Mouse (Mus musculus) MEL (cell line): Measurements from ENCODE around the gene Ror1.

Experiments
- BHLHE40 ChIP-seq: IDR thresholded peaks from 2 replicates; pipeline ENCODE4 v1.6.1; 2012; ENCODE audit warnings: low read depth, mild to moderate bottlenecking, inconsistent platforms, low read length, improper control_type of control experiment, borderline replicate concordance
- CHD1 ChIP-seq: IDR thresholded peaks from 2 replicates; pipeline ENCODE4 v1.6.1; 2012; ENCODE audit warnings: low read depth, mild to moderate bottlenecking, inconsistent platforms, low read length, improper control_type of control experiment
- CHD2 ChIP-seq: IDR thresholded peaks from 2 replicates; pipeline ENCODE4 v1.6.1; 2011; ENCODE audit warnings: low read length, improper control_type of control experiment
- CTCF ChIP-seq, 3 experiments: IDR thresholded peaks in 2 of 3; conservative IDR thresholded peaks in 1 of 3; 2 replicates each; pipeline ENCODE4 v1.5.1; 2011 to 2012; ENCODE audit warnings: low read length in 3 of 3, low read depth in 2 of 3, mild to moderate bottlenecking in 2 of 3, improper control_type of control experiment in 1 of 3, inconsistent platforms in 1 of 3, mixed read lengths in 1 of 3, moderate library complexity in 1 of 3; ENCODE audit not compliant: control insufficient read depth in 1 of 3, insufficient read depth in 1 of 3, poor library complexity in 1 of 3, severe bottlenecking in 1 of 3
- EP300 ChIP-seq, 2 experiments: IDR thresholded peaks; 2 replicates each; pipeline ENCODE4 v1.6.1; 2011; ENCODE audit warnings: improper control_type of control experiment in 2 of 2, low read length in 2 of 2, low read depth in 1 of 2, mild to moderate bottlenecking in 1 of 2
- ETS1 ChIP-seq: IDR thresholded peaks from 2 replicates; pipeline ENCODE4 v1.6.1; 2012; ENCODE audit warnings: low read depth, mild to moderate bottlenecking, inconsistent platforms, low read length, improper control_type of control experiment, moderate library complexity
- JUND ChIP-seq: IDR thresholded peaks from 2 replicates; pipeline ENCODE4 v1.6.1; 2011; ENCODE audit warnings: low read depth, mild to moderate bottlenecking, improper control_type of control experiment, low read length
- MAFK ChIP-seq: IDR thresholded peaks from 2 replicates; pipeline ENCODE4 v1.6.1; 2011; ENCODE audit warnings: low read depth, mild to moderate bottlenecking, low read length, improper control_type of control experiment, borderline replicate concordance
- POLR2A ChIP-seq, 2 experiments: IDR thresholded peaks; 2 replicates each; pipeline ENCODE4 v1.6.1; 2011 to 2012; ENCODE audit warnings: low read length in 2 of 2, mild to moderate bottlenecking in 2 of 2, control low read depth in 1 of 2, improper control_type of control experiment in 1 of 2, low read depth in 1 of 2, moderate library complexity in 1 of 2; ENCODE audit not compliant: control insufficient read depth in 1 of 2, insufficient read depth in 1 of 2, poor library complexity in 1 of 2
- TCF12 ChIP-seq: IDR thresholded peaks from 2 replicates; pipeline ENCODE4 v1.6.1; 2014; ENCODE audit warnings: low read depth, mild to moderate bottlenecking, inconsistent platforms, low read length, improper control_type of control experiment, moderate library complexity
- USF1 ChIP-seq: IDR thresholded peaks from 2 replicates; pipeline ENCODE4 v1.6.1; 2014; ENCODE audit warnings: low read depth, mild to moderate bottlenecking, inconsistent platforms, low read length, improper control_type of control experiment, moderate library complexity
- ZKSCAN1 ChIP-seq: IDR thresholded peaks from 2 replicates; pipeline ENCODE4 v1.6.1; 2012; ENCODE audit warnings: low read depth, mild to moderate bottlenecking, inconsistent platforms, low read length, improper control_type of control experiment, moderate library complexity

GRCm38 (mm10) chr4:100287829-100288228 lies 192.2 kb downstream of the Ror1 start:
- TF ChIP-seq ETS1 (no peak), JUND (no peak), MAFK (no peak), USF1 (no peak), POLR2A (IDR thresholded peaks at IDR 0.05; ENCODE audit: control insufficient read depth in 1 of 2, insufficient read depth in 1 of 2, low read depth in 1 of 2, low read length in 2 of 2, poor library complexity in 1 of 2) (no peak), EP300 (IDR thresholded peaks at IDR 0.05; ENCODE audit: low read depth in 1 of 2, low read length in 2 of 2) (no peak), CTCF (IDR thresholded peaks at IDR 0.05 in 2 of 3, conservative IDR thresholded peaks at IDR 0.05 in 1 of 3; ENCODE audit: control insufficient read depth in 1 of 3, insufficient read depth in 1 of 3, low read depth in 2 of 3, low read length in 3 of 3, poor library complexity in 1 of 3, severe bottlenecking in 1 of 3) (no peak), BHLHE40 (no peak), CHD1 (no peak), ZKSCAN1 (no peak), CHD2 (no peak), TCF12 (no peak)
